Mouse (Mus musculus): ENCODE results near the gene Lrp8. TPM values are rescaled to one million over a fixed set of nuclear protein-coding genes. Genes with fewer than 3 reads are reported as not detected.

The Lrp8 gene
- total RNA-seq, 2 experiments from 2014 or later: 0.31 to 0.33 TPM

DNA sequence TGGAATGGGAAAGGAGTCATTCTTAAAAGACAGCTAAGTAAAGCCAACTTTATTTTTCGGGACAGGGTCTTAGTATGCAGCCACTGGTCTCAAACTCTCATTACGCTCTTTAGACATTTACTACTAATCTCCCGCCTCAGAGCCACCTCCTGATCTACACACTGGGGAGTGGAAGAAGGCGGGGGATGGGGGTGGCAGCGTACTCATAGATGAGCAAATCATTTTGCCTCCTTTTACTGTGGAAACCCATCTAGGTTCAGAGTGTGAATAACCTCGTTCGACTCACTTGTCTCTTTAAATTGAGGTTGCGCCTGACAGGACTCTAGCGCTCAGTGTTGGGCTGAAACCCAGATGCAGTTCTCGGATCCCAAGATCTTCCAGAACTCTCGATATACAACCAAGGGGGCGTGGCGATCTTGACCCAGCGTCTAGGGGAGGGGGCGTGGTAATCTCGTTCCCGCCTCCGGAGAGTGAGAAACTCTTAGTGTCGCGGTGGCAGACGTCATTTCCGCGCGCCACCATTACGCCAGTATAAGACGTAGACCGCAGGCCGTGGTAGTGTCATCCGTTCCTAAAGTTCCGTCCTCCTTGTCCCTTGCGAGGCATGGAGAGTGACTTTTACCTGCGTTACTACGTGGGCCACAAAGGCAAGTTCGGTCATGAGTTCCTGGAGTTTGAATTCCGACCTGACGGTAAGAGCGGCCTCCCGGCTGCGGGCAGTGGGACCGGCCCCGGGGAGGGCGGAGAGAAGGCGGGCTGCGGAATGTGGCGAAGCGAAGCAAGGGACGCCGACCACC, 77.4 kb downstream of the Lrp8 start, which contains the start of gene Magoh:
Magoh (plus strand) TSS at position 502 of the 797 bp plus-strand sequence.
- Histone ChIP-seq H3K27ac (peak within 1 kb of the TSS; percentile 96), H3K4me3 (peak within 1 kb of the TSS; percentile 77)
- TF ChIP-seq CTCF (IDR thresholded peaks at IDR 0.05): no peak
- intact Hi-C loops (cut with DNase I): no loop called here
- peak; percentile 97 for DNase-seq

DNA sequence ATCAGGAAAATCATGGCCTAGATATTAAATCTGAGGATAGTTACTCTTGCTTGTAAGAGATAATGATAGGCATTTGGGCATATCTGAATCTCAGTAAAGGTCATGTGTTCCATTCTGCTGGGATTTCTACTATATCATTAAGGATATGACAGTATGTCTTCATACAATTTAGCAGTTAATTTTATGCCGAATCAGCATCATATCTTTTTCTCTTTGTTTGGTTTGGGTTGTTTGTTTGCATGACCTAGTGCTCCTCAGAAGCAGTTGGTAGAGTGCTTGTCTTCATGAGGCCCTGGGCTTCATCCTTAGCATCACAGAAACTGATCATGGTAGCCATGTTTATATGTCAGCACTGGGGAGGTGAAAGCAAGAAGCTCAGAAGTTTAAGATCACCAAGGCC, 79.6 kb downstream of the Lrp8 start:
- TF ChIP-seq CTCF (IDR thresholded peaks at IDR 0.05): no peak
- no peak for DNase-seq
- intact Hi-C loops (cut with DNase I): no loop called here
- Histone ChIP-seq H3K27ac (no peak overlapping the region), H3K4me3 (no peak overlapping the region)

DNA sequence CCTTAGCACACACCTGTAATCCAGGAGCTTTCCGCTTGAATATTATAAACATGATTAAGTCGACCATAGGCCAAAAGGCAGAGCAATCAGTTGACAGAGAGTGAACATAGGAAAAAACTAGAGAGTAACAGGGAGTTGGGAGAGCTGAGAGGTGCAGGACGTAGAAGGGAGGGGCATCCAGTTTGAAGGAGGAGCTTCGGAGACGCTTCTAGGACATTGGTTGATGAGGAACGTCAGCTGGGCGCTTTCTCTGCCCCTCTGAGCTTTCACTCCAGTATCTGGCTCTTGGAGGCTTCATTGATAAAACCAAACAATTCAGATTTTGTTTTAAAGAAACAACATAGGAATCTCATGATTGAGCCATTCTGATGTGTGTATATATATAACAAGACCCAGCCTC, 84.3 kb downstream of the Lrp8 start:
- no peak overlapping the region for H3K4me3 ChIP-seq
- H3K27ac ChIP-seq: no peak overlapping the region
- intact Hi-C loops (cut with DNase I): no loop called here
- no peak for TF ChIP-seq CTCF (IDR thresholded peaks at IDR 0.05)
- no peak for DNase-seq

DNA sequence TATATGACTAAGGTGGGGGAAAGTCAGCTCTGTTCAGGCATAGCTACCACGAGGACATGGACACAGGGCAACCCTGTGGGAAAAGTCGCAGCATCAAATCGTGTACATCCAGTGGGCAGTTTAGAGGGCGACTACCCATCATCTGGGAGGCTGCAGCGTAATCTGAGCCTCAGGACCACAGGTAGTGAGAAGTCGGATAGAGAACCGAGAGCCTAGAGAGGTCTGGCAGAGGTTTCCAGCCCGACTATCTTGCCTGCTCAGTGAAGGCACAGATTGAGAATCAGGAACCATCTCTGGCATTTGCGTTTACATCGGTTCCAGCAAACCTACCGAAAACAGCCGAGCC, 87.3 kb downstream of the Lrp8 start:
- intact Hi-C loops (cut with DNase I): no loop called here
- no peak for DNase-seq
- TF ChIP-seq CTCF (IDR thresholded peaks at IDR 0.05): no peak
- Histone ChIP-seq H3K4me3 (peak overlapping the region; percentile 77), H3K27ac (peak overlapping the region; percentile 90)

DNA sequence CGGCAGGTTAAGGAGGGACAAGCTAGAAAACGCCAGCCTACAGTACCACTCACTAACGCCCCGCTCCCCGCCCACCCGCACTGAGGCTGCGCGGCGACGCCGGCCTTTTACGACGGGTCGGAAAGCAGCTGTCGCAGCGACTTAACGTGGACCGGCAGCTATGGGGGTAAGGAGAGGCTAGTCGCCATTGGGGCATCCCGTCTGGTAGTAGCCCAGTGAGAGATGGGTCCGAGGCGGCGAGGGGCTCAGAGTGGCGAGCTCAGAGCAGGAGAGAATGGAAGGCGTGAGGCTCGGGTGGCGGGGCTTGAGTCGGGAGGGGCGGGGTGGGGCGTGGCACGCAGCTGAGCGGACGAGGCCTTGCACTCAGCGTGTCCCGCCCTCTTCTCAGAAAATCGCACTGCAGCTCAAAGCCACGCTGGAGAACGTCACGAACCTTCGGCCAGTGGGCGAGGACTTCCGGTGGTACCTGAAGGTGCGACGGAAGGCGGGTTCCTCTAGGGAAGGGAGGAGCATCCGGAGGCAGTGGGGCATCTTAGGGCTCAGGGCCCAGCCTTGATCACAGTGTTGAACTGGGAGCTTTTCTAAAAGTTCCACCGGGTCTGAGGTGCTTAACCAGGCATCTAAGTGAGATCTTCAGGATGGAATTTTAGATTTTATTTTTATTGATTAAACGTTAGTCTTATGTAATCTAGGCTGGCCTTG, 87.8 kb downstream of the Lrp8 start, which contains the start of gene 0610037L13Rik:
0610037L13Rik (plus strand) TSS at position 83 of the 702 bp plus-strand sequence.
- no peak for TF ChIP-seq CTCF (IDR thresholded peaks at IDR 0.05)
- DNase-seq: peak; percentile 95
- H3K4me3 ChIP-seq: peak within 1 kb of the TSS; percentile 77
- peak within 1 kb of the TSS; percentile 90 for H3K27ac ChIP-seq
- intact Hi-C loops (cut with DNase I): no loop called here

DNA sequence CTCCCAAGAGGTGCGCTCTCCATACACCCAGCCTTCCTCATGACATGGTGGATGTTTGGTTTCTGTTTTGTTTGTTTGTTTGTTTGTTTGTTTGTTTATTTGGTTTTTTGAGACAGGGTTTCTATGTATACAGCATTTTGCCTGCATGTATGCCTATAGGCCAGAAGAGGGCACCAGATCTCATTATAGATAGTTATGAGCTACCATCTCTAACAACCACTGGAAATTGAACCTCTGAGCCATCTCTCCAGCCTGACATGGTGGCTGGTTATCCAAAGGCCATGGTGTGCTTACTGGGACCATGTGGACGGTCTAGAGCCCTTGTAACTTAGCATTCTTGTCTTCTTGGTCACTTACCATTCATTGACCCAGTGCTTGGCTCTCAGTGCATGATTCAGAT, 90.6 kb downstream of the Lrp8 start:
- intact Hi-C loops (cut with DNase I): no loop called here
- H3K4me3 ChIP-seq: no peak overlapping the region
- DNase-seq: no peak
- H3K27ac ChIP-seq: no peak overlapping the region
- TF ChIP-seq CTCF (IDR thresholded peaks at IDR 0.05): peak; percentile 69

DNA sequence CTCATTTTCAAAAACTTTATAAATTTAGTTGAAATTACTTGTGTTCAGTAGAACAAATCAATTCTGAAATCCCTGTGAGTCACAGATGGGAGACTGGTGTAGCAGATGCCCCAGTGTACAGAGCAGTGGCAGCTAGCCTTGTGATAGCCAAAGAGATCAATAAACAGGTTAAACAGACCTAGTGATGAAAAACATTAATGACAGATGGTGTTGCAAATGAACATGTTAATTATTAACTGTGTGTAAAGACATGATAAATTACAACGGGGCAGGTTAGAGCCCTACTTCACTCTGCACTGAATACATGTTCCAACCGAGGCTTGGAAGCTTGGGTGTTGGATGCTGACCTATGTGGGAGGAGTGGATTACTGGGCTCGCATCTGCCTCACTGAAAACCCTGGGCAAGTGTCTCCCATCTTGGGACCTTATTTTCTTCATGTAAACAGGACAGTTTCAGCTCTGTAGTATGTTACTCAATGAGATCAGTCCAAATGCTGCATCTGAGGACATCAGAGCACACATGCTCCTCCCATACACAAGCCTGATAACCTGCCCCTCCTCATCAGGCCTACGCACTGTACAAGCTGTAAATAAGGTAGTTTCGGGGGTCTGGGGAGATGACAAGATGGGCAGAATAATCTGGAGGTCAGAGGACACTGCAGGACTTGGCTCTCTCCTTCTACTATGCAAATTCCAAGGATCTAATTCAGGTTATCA, 97.3 kb downstream of the Lrp8 start:
- intact Hi-C loops (cut with DNase I): no loop called here
- H3K27ac ChIP-seq: no peak overlapping the region
- DNase-seq: no peak
- TF ChIP-seq CTCF (IDR thresholded peaks at IDR 0.05): no peak
- H3K4me3 ChIP-seq: no peak overlapping the region

DNA sequence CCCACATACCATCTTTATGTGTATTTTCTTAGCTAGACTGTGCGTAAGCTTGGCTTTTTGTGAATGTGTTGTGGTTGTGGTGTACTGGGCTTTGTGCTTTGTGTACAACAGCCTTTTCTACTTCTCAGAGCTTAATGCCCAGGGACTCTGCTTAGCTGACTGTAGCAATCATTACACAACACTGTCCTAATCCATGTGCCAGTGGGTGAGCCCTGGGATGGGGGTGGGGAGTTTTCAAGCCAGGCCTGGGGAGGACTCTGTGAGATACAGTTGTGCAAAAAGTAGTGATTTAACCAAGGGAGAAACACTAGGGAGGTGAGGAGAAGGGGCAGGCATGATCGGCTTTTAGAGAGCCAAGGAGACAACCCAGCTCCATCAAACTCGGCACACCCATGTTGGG, 98.1 kb downstream of the Lrp8 start:
- H3K27ac ChIP-seq: no peak overlapping the region
- DNase-seq: no peak
- intact Hi-C loops (cut with DNase I): no loop called here
- H3K4me3 ChIP-seq: no peak overlapping the region
- no peak for TF ChIP-seq CTCF (IDR thresholded peaks at IDR 0.05)

DNA sequence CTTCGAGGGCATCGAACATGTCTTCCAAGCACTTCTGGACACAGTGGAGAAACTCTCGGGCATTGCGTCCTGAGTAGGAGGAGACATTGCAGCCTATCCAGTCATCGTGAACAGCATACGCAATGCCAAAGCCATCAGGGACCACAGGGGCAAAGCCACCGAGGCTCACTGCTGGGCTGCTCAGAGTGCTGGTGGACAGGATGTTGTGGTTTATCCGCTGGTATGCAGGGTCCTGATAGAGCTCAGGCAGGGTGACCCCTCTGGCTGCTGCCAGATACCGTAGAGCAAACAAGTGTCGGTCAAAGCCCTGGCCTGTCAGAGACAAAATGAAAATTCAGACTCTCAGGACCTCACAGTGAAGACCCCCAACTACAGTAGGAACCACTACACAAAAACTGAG, 102.2 kb downstream of the Lrp8 start:
- intact Hi-C loops (cut with DNase I): no loop called here
- no peak for TF ChIP-seq CTCF (IDR thresholded peaks at IDR 0.05)
- H3K27ac ChIP-seq: no peak overlapping the region

DNA sequence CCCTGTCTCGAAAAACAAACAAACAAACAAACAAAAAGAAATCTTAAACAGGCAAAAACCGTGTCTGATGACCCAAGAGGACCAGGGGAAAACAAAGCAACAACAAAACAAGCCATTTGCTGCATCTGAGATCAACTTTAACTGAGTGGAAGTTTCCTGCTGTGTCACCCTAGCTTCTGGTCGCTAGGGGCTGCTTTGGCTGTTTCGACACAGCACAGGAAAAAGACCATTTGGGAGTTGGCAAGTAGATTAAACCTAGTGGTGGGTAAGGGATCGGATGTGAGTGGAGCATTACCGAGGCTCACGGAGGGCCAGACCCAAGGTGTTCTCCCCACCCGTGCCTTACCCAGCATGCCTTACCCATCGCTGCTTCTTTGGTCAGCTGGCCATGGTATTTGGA, 104.5 kb downstream of the Lrp8 start:
- intact Hi-C loops (cut with DNase I): no loop called here
- H3K4me3 ChIP-seq: no peak overlapping the region
- no peak for TF ChIP-seq CTCF (IDR thresholded peaks at IDR 0.05)
- no peak for DNase-seq
- H3K27ac ChIP-seq: no peak overlapping the region

More for the DNA sequence above, 102.2 kb downstream of the Lrp8 start:
- no peak overlapping the region for H3K4me3 ChIP-seq
- DNase-seq: no peak

DNA sequence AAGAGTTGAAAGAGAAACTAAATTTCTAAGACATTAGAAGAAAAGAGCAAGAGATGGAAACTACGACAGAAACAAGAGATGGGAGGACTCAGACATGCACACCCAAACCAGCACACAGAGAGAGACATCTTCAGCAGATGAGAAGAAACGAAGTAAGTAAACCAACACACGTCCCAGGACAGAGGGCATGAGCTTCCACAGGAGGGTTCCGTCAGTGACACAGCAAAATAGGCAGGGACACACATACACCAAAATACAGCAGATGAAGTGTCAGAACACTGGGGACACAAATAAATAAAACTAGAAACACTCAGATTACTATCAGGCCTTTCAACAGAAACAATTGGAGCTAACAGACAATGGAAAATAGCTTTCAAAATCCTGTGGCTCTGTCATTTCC, 108.0 kb downstream of the Lrp8 start:
- no peak overlapping the region for H3K4me3 ChIP-seq
- intact Hi-C loops (cut with DNase I): no loop called here
- H3K27ac ChIP-seq: no peak overlapping the region
- no peak for TF ChIP-seq CTCF (IDR thresholded peaks at IDR 0.05)
- no peak for DNase-seq

DNA sequence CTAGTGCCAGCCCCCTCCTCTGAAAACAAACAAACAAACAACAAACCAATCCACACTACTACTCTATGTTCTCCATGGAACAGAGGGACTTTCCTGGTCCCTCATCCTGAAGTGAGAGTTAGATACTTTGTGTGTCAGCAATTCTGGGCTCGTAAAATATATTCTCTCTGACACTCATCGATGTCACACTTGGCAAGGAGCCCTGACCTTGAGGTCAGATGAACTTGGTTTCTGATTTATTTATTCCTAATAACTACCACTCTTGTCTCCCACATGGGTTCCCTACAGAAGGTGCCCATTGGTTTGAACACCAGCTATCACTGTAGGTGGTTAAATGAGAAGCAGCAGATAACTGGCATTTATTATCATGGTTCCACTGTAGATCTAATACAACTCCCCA, 118.3 kb downstream of the Lrp8 start:
- Histone ChIP-seq H3K4me3 (no peak overlapping the region), H3K27ac (no peak overlapping the region; the same call in 1 of the 2 replicates)
- intact Hi-C loops (cut with DNase I): loop anchor here (10.0 kb wide), 2 partner anchors 154 to 384 kb away; partner anchors contain the start of gene Zyg11b
- no peak for DNase-seq
- no peak for TF ChIP-seq CTCF (IDR thresholded peaks at IDR 0.05)
